Mouse (Mus musculus) kidney, postnatal 14 days (tissue): ENCODE results near the gene Doc2g.
A peak's percentile ranks its signal among the peaks of the same experiment; 100 is the strongest.
"Not testable (repeated sequence)": the region's sequence is repeated elsewhere in the genome, so short reads cannot be mapped to it uniquely, and the experiment has no call there.

Source experiments
- DNase-seq: peaks from one replicate; pipeline ENCODE4 v3.0.0; 2022; ENCODE audit warnings: mixed read lengths

Doc2g gene

GRCm38 (mm10) chr19:4003112-4003511, at the start of gene Doc2g:
TSS of gene Doc2g (plus strand) at chr19:4003313.
- no peak for DNase-seq

- DNase-seq = no peak
Measured at GRCm38 (mm10) chr19:3955033-3955432, 48.1 kb upstream of the Doc2g start.

GRCm38 (mm10) chr19:3955804-3956203, 47.3 kb upstream of the Doc2g start:
- DNase-seq = no peak

GRCm38 (mm10) chr19:3957296-3958036, 45.6 kb upstream of the Doc2g start:
- DNase-seq = peak; percentile 19

GRCm38 (mm10) chr19:3958470-3958869, 44.6 kb upstream of the Doc2g start, which contains the start of gene Aldh3b3:
TSS of gene Aldh3b3 (plus strand) at chr19:3958645.
- peak; percentile 26 for DNase-seq

- peak; percentile 49 for DNase-seq
Measured at GRCm38 (mm10) chr19:3959030-3959429, 44.1 kb upstream of the Doc2g start.

GRCm38 (mm10) chr19:3960211-3960610, 42.9 kb upstream of the Doc2g start:
- DNase-seq = no peak

GRCm38 (mm10) chr19:3961805-3962204, 41.3 kb upstream of the Doc2g start:
- not testable (repeated sequence) for DNase-seq

- no peak for DNase-seq
Measured at GRCm38 (mm10) chr19:3962469-3962868, 40.6 kb upstream of the Doc2g start.

- DNase-seq = no peak
Measured at GRCm38 (mm10) chr19:3964030-3964429, 39.1 kb upstream of the Doc2g start.

- no peak for DNase-seq
Measured at GRCm38 (mm10) chr19:3966330-3967075, 36.6 kb upstream of the Doc2g start.

- DNase-seq = no peak
Measured at GRCm38 (mm10) chr19:3967258-3967657, 35.9 kb upstream of the Doc2g start.

- no peak for DNase-seq
Measured at GRCm38 (mm10) chr19:3972229-3972628, 30.9 kb upstream of the Doc2g start, which contains the start of gene Aldh3b2. TSS of gene Aldh3b2 (plus strand) at chr19:3972328.

- DNase-seq = not testable (repeated sequence)
Measured at GRCm38 (mm10) chr19:3974608-3975007, 28.5 kb upstream of the Doc2g start.

GRCm38 (mm10) chr19:3975866-3976265, 27.2 kb upstream of the Doc2g start:
- DNase-seq = no peak

GRCm38 (mm10) chr19:3980309-3980708, 22.8 kb upstream of the Doc2g start:
- DNase-seq = peak; percentile 88

GRCm38 (mm10) chr19:3980917-3981316, 22.2 kb upstream of the Doc2g start:
- DNase-seq = no peak

GRCm38 (mm10) chr19:3983527-3984200, 19.4 kb upstream of the Doc2g start:
- no peak for DNase-seq

- peak; percentile 90 for DNase-seq
Measured at GRCm38 (mm10) chr19:3985261-3985681, 17.8 kb upstream of the Doc2g start.

GRCm38 (mm10) chr19:3986334-3986733, 16.8 kb upstream of the Doc2g start, which contains the start of gene Acy3:
TSS of gene Acy3 (plus strand) at chr19:3986570.
- DNase-seq = peak; percentile 97

- DNase-seq = no peak
Measured at GRCm38 (mm10) chr19:3988066-3988465, 15.0 kb upstream of the Doc2g start.

GRCm38 (mm10) chr19:3988750-3989149, 14.4 kb upstream of the Doc2g start:
- DNase-seq = no peak

GRCm38 (mm10) chr19:3990804-3991203, 12.3 kb upstream of the Doc2g start:
- DNase-seq = no peak
